Mouse (Mus musculus) T-cell, adult 2 months (primary cell): ENCODE measurements around the gene Srgap1.

ENCODE experiments used
- DNase-seq: peaks from one replicate; pipeline ENCODE4 v3.0.0; 2022; ENCODE audit warnings: low spot score

Gene Srgap1

GRCm38 (mm10) chr10:122046904-122047726 lies at the start of gene Srgap1:
Srgap1 (minus strand) TSS chr10:122047315.
- DNase-seq, result peak; percentile 15

- DNase-seq, result no peak
Measured at GRCm38 (mm10) chr10:122096462-122096979, 49.4 kb upstream of the Srgap1 start.

- no peak for DNase-seq
Measured at GRCm38 (mm10) chr10:122090472-122090871, 43.4 kb upstream of the Srgap1 start.

- no peak for DNase-seq
Measured at GRCm38 (mm10) chr10:122081352-122081751, 34.2 kb upstream of the Srgap1 start.

- no peak for DNase-seq
Measured at GRCm38 (mm10) chr10:122069153-122069552, 22.0 kb upstream of the Srgap1 start.

GRCm38 (mm10) chr10:122055826-122056225 lies 8.7 kb upstream of the Srgap1 start:
- DNase-seq, result no peak

- DNase-seq, result peak; percentile 71
Measured at GRCm38 (mm10) chr10:122054535-122054934, 7.4 kb upstream of the Srgap1 start.

- DNase-seq, result peak; percentile 77
Measured at GRCm38 (mm10) chr10:122051831-122052230, 4.7 kb upstream of the Srgap1 start.

GRCm38 (mm10) chr10:122047727-122048365 lies 731 bp upstream of the Srgap1 start:
- DNase-seq, result peak; percentile 69

- DNase-seq, result no peak
Measured at GRCm38 (mm10) chr10:122046511-122046903, 608 bp downstream of the Srgap1 start.

- DNase-seq, result no peak
Measured at GRCm38 (mm10) chr10:122045946-122046345, 1.2 kb downstream of the Srgap1 start.

- DNase-seq, result no peak
Measured at GRCm38 (mm10) chr10:122044926-122045325, 2.2 kb downstream of the Srgap1 start.

GRCm38 (mm10) chr10:122040372-122040771 lies 6.7 kb downstream of the Srgap1 start:
- no peak for DNase-seq

- DNase-seq, result no peak
Measured at GRCm38 (mm10) chr10:122039566-122039965, 7.5 kb downstream of the Srgap1 start.

- DNase-seq, result no peak
Measured at GRCm38 (mm10) chr10:122038554-122038953, 8.6 kb downstream of the Srgap1 start.

GRCm38 (mm10) chr10:122033271-122033670 lies 13.8 kb downstream of the Srgap1 start:
- DNase-seq, result no peak

GRCm38 (mm10) chr10:122030420-122030819 lies 16.7 kb downstream of the Srgap1 start:
- no peak for DNase-seq

- DNase-seq, result no peak
Measured at GRCm38 (mm10) chr10:122029738-122030137, 17.4 kb downstream of the Srgap1 start.

GRCm38 (mm10) chr10:122025198-122025597 lies 21.9 kb downstream of the Srgap1 start:
- DNase-seq, result no peak

GRCm38 (mm10) chr10:122020906-122021305 lies 26.2 kb downstream of the Srgap1 start:
- no peak for DNase-seq

GRCm38 (mm10) chr10:122020255-122020654 lies 26.9 kb downstream of the Srgap1 start:
- no peak for DNase-seq

- DNase-seq, result no peak
Measured at GRCm38 (mm10) chr10:122018594-122019048, 28.5 kb downstream of the Srgap1 start.

GRCm38 (mm10) chr10:122017743-122018142 lies 29.4 kb downstream of the Srgap1 start:
- no peak for DNase-seq
